Mouse (Mus musculus): Measurements from ENCODE around the gene Timm8a2.

Timm8a2 gene

DNA sequence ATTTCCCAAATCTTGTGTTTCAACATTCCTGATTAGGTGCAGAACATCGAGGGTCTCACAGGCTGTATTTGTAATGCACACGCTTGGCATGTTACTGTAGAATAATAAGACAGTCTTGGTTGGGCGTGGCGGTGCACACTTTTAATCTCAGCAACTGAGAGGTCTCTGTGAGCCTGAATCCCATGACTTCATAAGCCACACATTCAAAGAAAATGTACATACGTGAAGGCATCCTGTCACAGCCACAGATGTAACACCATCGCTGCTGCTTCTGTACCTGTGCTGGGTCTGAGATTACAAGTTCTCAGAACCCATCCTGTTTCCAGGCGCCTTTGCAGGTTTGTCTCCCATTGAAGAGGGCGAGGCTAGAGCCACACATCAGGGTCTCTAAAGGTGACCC lies 22.7 kb upstream of the Timm8a2 start:
- DNase-seq (ENCODE audit: low spot score in 2 of 2), result no peak

- DNase-seq (ENCODE audit: low spot score in 2 of 2), result no peak
Measured at GRCm38 (mm10) chr14:122012193-122012592, 22.3 kb upstream of the Timm8a2 start.

DNA sequence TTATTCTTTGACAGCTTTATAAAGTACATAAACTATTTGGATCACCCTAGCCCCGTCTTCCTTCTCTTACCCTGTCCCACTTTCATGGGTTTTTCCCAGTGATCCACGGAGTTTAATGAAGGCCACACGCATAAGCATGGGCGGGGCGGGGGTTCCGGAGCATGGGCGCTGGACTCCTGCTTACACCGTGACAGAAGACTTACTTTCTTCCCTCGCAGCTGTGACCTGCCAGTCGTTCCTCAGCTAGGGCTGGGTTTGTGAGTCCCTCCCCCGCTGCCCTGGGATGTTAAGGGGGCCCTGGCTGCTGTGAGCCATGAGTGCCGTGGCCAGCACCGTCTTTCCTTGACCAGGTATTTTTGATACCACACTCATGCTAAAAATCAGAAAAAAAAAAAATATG lies 21.7 kb upstream of the Timm8a2 start:
- no peak for DNase-seq (ENCODE audit: low spot score in 2 of 2)

- peak in 1 of 2 experiments; percentile 64 for DNase-seq (ENCODE audit: low spot score in 2 of 2)
Measured at GRCm38 (mm10) chr14:122013417-122013951, 21.0 kb upstream of the Timm8a2 start.

- DNase-seq (ENCODE audit: low spot score in 2 of 2), result no peak
Measured at GRCm38 (mm10) chr14:122017958-122018357, 16.5 kb upstream of the Timm8a2 start.

- DNase-seq (ENCODE audit: low spot score in 2 of 2), result no peak
Measured at GRCm38 (mm10) chr14:122019389-122019788, 15.1 kb upstream of the Timm8a2 start.

- DNase-seq (ENCODE audit: low spot score in 2 of 2), result no peak
Measured at GRCm38 (mm10) chr14:122020567-122020966, 13.9 kb upstream of the Timm8a2 start.

DNA sequence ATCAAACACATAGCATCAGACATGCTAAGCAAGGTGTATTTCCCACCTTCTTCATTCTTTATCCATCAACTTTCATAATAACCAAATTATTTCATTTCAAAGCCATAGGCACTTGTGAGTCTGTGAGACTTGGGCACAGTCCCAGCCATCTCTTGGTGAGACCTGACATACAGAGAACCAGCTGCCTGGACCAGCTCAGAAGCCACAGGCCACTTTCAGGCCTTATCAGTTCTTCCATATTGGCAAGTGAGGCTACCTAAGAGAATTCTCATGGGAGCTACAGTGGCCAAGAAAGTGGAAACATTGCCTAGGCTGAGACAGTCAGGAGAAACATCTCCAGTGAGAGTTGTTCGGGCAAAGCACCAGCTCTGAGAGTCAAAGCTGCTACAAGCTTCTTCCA lies 11.4 kb upstream of the Timm8a2 start:
- DNase-seq (ENCODE audit: low spot score in 2 of 2), result no peak

GRCm38 (mm10) chr14:122023928-122024327 lies 10.5 kb upstream of the Timm8a2 start:
- no peak for DNase-seq (ENCODE audit: low spot score in 2 of 2)

DNA sequence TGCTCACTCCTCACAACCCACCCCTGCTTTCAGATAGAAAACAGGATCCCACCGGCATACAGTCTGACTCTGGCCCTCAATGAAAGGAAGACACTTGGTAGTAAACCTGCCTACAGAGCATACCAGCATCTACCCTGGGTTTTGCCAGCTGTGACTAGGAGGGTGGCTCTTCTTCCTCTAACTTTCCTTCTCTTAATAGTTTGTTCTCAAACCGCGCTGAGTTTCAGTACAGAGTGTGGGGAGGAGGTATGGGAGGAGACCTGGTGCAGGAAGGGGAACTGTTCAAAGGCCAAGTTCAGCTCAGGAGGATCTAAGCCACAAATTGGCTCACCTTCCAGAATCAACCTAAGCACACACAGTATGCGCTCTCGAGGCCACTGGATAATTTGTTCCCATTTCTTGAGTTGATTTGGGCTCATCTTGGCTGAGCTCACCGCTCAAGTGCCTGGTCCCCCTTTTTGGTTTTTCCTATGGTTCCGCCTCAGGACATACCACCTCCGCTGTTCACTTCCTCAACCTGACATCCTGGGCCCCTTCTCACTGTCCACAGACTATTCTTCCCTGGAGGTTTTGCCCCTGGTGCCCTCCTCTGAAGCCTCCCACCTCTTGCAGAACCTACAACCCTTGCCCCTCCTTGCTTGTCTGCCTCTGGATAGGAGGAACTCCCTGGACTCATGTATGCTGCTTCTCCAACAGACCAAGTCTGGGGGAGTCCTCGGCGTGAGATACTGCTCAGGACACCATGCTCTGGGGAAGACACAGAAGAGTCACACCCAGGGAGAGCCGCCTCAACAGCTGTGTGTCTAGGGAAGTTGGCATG lies 5.3 kb upstream of the Timm8a2 start:
- DNase-seq (ENCODE audit: low spot score in 2 of 2), result peak in 1 of 2 experiments; percentile 59

- DNase-seq (ENCODE audit: low spot score in 2 of 2), result no peak
Measured at GRCm38 (mm10) chr14:122029851-122030250, 4.6 kb upstream of the Timm8a2 start.

DNA sequence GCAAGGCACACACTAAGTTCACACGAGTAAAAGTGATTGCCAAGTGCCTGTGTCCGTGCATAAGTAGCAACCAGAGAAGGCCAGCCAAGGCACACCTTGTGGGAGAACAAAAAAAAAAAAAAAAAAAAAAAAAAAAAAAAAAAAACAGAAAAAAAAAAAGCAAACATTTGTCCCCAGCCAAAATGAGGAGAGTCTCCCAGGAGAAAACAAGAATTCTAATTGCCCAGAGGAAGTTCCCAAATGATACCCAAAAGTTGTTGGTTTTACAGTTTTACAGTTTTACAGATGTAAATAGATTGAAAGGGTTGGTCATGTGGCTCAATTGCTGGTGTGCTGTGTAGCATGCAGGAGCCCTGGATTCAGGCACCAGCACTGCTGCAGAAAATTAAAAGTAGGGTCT lies 2.4 kb upstream of the Timm8a2 start:
- DNase-seq (ENCODE audit: low spot score in 2 of 2), result no peak

DNA sequence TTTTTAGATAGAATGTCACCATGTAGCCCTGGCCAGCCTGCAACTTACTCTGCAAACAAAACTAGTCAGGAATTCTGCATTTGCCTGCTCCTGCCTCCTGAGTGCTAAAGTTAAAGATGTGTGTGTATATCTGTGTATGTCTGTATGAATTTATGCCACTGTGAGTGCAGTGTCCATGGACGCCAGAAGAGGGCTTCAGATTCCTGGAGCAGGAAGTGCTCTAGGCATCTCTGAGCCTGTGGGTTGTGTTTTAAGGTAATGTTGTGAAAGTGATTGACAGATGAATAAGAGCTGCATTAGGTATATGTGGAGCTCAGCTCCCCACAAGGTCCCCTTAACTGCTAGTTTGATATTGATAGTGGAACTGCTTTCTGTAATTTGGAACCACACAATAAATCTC lies 707 bp downstream of the Timm8a2 start:
- no peak for DNase-seq (ENCODE audit: low spot score in 2 of 2)

GRCm38 (mm10) chr14:122035860-122036259 lies 1.4 kb downstream of the Timm8a2 start:
- DNase-seq (ENCODE audit: low spot score in 2 of 2), result no peak

DNA sequence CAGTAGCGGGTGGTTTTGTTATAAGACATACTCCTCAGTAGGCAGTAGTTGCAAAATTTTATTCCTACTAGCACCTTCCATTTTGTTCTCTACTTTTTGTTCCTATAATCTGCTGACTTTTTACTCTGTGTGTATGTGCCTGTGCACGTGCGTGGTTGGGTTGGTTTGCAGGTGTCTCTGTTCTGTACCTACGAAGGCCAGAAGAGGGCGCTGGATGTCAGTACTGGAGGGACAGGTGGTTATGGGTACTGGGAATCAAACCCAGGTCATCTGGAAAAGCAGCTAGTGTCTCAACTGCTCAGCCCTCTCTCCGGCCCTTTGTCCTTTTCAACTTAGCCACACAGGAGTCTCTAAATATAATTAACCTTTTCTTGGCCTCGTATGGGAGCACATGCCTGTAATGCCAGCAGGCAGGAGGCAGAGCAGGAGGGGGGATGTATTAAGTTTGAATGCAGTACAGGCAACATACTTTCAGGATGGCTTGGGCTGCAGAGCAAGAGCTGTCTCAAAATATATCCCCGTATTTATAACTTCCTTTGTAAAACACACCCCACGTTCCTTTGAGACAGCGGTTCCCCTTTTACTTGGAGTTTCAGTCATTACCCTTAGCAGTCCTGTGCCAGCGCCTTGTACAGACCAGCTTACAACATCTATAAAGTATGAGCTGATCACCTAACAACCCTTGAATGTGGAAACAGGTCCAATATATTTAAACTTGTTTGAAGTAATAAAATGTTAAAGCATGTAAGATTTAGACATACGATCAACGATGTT lies 4.6 kb downstream of the Timm8a2 start:
- no peak for DNase-seq (ENCODE audit: low spot score in 2 of 2)

DNA sequence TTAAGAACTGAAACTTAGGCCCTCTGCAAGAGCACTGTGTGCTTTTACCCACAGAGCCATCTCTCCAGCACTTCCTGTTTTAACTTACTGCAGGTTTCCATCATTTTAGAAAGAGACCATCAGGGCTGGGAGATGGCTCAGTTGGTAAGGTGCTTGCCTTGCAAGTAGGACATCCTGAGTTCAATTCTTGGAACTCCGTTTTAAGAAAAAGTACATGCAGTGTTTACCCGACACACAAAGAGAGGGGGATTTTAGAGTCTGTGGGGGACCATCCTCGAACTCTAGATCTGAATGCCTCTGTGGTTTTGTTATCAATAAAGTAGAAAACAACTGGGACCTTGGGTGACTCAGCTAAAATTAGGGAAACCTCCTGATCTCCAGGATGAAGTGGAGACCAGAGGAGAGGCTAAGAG lies 6.9 kb downstream of the Timm8a2 start:
- DNase-seq (ENCODE audit: low spot score in 2 of 2), result no peak

DNA sequence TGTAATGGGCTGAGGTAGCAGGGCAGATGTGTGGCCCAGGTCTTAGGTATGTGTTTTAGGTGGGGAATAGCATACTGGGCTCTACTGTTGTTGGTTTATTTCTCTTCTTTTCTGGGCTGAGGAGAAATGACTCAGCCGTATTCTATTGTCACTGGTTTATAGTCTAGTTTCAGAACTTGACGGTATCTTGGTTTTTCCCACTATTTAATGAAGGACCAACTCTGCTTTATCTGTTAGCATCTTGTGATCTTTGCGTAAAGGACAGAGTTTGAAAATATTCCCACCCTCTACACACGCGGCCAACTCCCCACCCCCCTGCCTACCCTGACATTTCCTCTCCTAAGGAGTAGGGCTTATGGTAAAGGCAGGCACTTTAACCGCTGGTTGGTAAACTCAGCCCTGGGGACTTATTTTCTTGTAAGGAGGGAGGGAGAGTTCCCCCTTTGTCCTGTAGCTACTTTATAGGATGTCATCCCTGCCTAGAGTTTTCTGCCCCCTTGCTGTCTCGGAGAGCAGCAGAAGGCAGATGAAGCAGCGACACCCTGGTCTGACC lies 7.7 kb downstream of the Timm8a2 start:
- DNase-seq (ENCODE audit: low spot score in 2 of 2), result no peak

DNA sequence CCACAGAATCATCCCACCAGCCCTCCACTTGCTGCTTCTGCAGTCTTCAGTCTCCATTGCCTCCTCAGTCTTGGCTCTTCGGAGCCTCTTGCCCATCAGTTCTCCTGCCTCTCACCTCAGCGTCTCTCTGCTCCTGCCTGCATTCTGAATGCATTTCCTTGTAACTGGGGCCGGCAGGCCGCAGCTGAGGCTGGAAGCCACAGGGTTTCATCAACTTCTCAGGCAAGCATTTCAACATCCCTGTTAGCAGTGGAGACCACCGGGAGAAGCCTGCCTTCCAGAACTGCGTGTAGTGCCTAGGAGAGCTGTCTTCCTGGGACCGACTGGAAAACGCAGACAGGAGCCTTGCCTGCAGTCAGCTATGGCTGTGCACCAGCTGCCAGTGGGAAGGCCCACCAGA lies 13.3 kb downstream of the Timm8a2 start:
- DNase-seq (ENCODE audit: low spot score in 2 of 2), result no peak

- DNase-seq (ENCODE audit: low spot score in 2 of 2), result no peak
Measured at GRCm38 (mm10) chr14:122048816-122049215, 14.3 kb downstream of the Timm8a2 start.

DNA sequence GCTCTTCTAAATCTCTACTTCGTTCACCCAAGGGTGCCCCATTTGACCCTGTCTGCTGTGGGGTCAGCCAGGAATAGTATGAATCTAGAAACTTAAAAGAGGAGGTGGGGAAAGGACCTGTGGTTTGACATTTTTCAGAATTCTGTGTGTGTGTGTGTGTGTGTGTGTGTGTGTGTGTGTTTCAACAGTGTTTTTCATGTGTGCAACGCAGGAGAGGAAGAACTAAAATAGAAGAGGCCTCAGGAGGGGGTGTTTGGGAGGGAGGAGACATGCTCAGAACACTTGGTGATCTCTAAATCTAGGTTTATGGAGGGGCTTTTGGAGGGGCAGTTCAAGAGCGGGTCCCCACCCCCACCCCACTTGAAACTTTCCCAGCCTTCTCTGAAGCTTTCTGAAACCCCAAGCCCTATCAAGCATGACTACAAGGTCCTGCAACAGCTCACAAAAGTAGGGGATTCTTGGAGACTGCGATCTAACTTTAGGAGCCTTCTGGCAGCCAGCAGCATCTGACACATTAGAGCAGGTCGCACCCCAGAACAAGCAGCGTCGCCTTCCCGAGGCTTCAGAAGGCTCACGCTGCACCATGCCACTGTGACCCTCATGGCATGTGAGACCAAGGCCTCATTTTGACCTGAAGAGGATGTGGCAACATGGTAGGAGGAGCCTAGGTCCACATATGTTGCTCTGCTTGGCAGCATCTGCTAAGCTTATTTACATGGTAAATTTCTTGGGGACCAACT lies 18.6 kb downstream of the Timm8a2 start:
- peak in 1 of 2 experiments; percentile 61 for DNase-seq (ENCODE audit: low spot score in 2 of 2)

DNA sequence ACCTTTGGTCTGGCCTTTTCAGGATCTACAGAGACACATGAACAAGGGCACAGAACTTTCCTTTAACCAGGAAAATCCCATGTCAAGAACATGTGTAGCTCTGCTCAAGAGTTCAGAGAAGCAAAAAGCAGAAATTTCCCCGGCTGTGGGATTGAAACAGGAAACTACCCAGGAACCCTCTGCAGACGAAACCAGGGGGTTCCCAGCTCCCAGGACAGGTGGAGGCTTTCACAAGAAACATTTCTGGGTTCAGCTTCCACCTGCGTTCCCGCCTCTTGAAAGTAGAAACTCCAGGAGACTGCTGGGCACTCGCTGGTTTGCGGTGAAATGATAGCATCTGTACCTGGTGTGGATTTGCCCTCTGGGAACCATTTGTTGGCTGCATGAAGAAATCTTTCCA lies 22.4 kb downstream of the Timm8a2 start:
- DNase-seq (ENCODE audit: low spot score in 2 of 2), result no peak

GRCm38 (mm10) chr14:122057941-122058346 lies 23.5 kb downstream of the Timm8a2 start:
- peak in 1 of 2 experiments; percentile 54 for DNase-seq (ENCODE audit: low spot score in 2 of 2)
